Mouse (Mus musculus): ENCODE results near the gene Gng7. TPM values are rescaled to one million over a fixed set of nuclear protein-coding genes. Genes with fewer than 3 reads are reported as not detected.

Gene Gng7
- polyA plus RNA-seq, 1 experiment from 2014 or later = 2.1 TPM

DNA sequence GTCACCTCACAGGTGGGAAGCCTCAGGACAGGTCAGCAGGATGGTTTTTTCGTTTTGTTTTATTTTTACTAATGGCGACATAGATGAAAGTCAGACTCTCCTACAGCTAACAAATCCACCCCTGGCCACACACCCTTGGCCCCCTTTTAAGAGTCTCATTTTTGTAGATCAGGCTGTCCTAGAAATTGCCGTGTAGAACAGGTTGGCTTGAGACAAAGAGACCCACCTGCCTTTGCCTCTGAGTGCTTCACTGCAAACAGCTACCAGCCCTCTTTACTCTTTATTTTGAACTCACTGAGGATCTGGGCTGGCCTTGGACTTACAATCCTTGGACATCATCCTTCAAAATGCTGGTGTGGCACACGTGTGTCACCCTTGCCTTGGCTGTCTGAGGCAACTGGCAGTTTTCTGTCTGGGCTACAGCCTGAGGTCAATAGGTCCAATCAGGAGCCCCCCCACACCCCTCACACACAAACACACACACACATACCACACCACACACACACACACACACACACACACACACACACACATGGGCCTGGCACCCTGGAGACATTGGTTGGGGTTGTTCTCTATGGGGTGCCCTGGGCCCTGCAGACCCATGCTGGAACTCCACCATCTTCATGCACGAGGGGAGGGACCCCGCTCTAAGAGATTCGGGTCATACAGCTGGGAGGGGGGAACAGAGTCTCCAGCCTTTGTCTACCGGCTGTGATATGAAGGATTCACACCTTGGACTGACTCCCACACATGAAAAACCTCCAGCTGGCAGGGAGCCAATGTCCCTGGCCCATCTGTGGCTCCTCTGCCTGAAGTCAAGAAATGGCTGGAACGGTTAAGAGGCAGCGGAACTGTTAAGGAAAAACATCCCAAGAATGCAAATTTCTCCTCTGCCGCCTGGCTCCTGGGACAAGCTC lies 42.4 kb downstream of the Gng7 start:
- H3K4me3 ChIP-seq (ENCODE audit: low read depth, low read length) = no peak overlapping the region
- DNase-seq (ENCODE audit: low spot score) = no peak
- no peaks in the 10 kb centered on the region for H3K27me3 ChIP-seq (replicated peaks; ENCODE audit: control insufficient read depth, insufficient read depth, low read length)
- ATAC-seq (replicated peaks; ENCODE audit: low FRiP score) = no peak
- no peaks in the 10 kb centered on the region for H3K9me3 ChIP-seq (ENCODE audit: control insufficient read depth, low read length)
- H3K9ac ChIP-seq (ENCODE audit: low read depth, low read length) = no peak overlapping the region
- no peak overlapping the region for H3K27ac ChIP-seq (ENCODE audit: low read depth, low read length)
- no peaks in the 10 kb centered on the region for H3K36me3 ChIP-seq (ENCODE audit: control insufficient read depth, insufficient read depth, low read length)
- no peaks in the 10 kb centered on the region; the same call in 1 of the 2 replicates for H3K4me1 ChIP-seq (replicated peaks; ENCODE audit: control insufficient read depth, insufficient read depth, low read length)
- no peak overlapping the region for H3K4me2 ChIP-seq
- WGBS = 61% methylated on average over 11 of the region's 11 CpGs

DNA sequence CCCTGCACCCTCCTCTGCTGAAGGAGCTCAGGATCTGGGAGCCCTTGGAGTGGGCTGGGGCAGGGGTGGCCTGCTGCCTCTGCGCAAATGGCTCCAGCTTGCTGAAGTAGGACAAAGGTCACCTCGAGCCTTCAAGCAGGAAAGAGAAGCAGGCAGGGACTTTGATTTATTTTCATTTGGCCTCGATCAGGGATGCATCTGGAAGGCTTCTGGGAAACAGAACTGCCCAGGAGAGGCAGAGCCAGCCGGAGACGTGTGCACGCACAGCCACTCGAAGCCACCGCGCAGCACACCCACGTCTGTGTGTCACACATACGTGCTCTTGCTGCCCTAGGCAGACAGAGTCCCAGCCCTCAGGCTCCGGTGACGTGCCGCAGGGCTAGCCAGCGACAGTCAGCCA lies 43.2 kb downstream of the Gng7 start:
- H3K36me3 ChIP-seq (ENCODE audit: control insufficient read depth, insufficient read depth, low read length) = no peaks in the 10 kb centered on the region
- H3K27ac ChIP-seq (ENCODE audit: low read depth, low read length) = no peak overlapping the region
- peaks cover 3% of the 10 kb centered on the region; the same call in 1 of the 2 replicates for H3K4me1 ChIP-seq (replicated peaks; ENCODE audit: control insufficient read depth, insufficient read depth, low read length)
- H3K4me2 ChIP-seq = no peak overlapping the region
- H3K9me3 ChIP-seq (ENCODE audit: control insufficient read depth, low read length) = no peaks in the 10 kb centered on the region
- no peaks in the 10 kb centered on the region for H3K27me3 ChIP-seq (replicated peaks; ENCODE audit: control insufficient read depth, insufficient read depth, low read length)
- H3K9ac ChIP-seq (ENCODE audit: low read depth, low read length) = no peak overlapping the region
- DNase-seq (ENCODE audit: low spot score) = no peak
- no peak for ATAC-seq (replicated peaks; ENCODE audit: low FRiP score)
- WGBS = 75% methylated on average over 15 of the region's 15 CpGs
- no peak overlapping the region for H3K4me3 ChIP-seq (ENCODE audit: low read depth, low read length)

DNA sequence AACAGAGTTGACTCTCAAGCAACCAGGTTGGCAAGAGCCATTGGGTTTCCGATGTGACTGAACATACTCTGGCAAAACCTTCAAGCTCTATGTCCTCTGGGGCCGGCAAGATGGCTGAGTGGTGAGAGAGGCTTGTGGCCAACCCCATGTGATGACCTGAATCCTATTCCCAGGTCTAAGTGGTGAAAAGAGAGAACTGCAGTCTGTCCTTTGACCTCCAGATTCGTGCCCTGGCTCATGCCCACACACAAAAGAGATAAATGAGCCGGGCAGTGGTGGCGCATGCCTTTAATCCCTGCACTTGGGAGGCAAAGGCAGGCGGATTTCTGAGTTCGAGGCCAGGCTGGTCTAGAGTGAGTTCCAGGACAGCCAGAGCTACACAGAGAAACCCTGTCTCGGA lies 44.6 kb downstream of the Gng7 start:
- ATAC-seq (replicated peaks; ENCODE audit: low FRiP score) (no peak), DNase-seq (ENCODE audit: low spot score) (no peak)
- Histone ChIP-seq H3K9ac (ENCODE audit: low read depth, low read length) (no peak overlapping the region), H3K36me3 (ENCODE audit: control insufficient read depth, insufficient read depth, low read length) (no peaks in the 10 kb centered on the region), H3K27ac (ENCODE audit: low read depth, low read length) (no peak overlapping the region), H3K4me2 (no peak overlapping the region), H3K4me3 (ENCODE audit: low read depth, low read length) (no peak overlapping the region), H3K9me3 (ENCODE audit: control insufficient read depth, low read length) (no peaks in the 10 kb centered on the region), H3K27me3 (replicated peaks; ENCODE audit: control insufficient read depth, insufficient read depth, low read length) (no peaks in the 10 kb centered on the region), H3K4me1 (replicated peaks; ENCODE audit: control insufficient read depth, insufficient read depth, low read length) (peaks cover 5% of the 10 kb centered on the region; the same call in 1 of the 2 replicates)
- WGBS = 77% methylated on average over 8 of the region's 8 CpGs

DNA sequence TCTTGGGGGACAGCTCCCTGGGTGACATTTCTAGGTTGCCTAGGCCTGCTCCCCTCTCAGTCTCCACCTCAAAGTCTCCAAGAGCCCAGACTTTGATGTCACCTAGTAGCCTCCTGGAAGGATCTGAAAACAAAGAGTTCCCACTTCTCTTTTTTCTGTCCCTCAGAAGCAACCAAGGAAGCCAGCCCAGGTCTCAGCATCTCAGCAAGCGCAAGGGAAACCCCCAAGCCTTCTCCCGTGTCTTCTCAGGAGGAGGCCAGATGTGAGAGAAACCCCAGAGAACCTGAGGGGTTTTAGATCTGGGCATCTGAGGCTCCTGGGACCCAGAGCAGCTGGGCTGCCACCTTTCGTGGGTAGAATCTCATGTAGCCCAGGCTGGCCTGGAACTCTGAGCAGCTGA lies 45.4 kb downstream of the Gng7 start:
- H3K4me1 ChIP-seq (replicated peaks; ENCODE audit: control insufficient read depth, insufficient read depth, low read length) = peaks cover 6% of the 10 kb centered on the region; the same call in 1 of the 2 replicates
- ATAC-seq (replicated peaks; ENCODE audit: low FRiP score) (no peak), DNase-seq (ENCODE audit: low spot score) (no peak)
- H3K9ac ChIP-seq (ENCODE audit: low read depth, low read length) = no peak overlapping the region
- H3K27ac ChIP-seq (ENCODE audit: low read depth, low read length) = no peak overlapping the region
- no peaks in the 10 kb centered on the region for H3K36me3 ChIP-seq (ENCODE audit: control insufficient read depth, insufficient read depth, low read length)
- H3K9me3 ChIP-seq (ENCODE audit: control insufficient read depth, low read length) = no peaks in the 10 kb centered on the region
- WGBS = 69% methylated on average over 3 of the region's 3 CpGs
- no peaks in the 10 kb centered on the region for H3K27me3 ChIP-seq (replicated peaks; ENCODE audit: control insufficient read depth, insufficient read depth, low read length)
- no peak overlapping the region for H3K4me3 ChIP-seq (ENCODE audit: low read depth, low read length)
- no peak overlapping the region for H3K4me2 ChIP-seq

DNA sequence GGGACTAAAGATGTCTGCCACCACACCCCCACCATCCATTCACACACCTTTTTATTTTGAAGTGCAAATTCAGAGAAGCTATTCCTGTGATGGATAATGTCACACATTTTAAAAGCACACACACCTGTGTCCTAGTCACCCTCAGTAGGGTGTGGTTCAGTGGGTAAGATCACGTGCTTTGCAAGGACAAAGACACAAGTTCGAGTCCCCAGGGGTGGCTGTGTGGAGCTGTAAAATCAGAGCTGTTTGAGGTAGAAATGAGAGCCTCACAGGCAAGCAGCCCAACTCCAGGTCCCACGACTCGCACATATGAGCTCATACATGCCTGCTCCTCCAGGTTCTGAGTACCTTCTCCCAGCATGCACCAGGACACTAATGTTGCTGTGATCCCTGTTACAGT lies 46.6 kb downstream of the Gng7 start:
- no peak overlapping the region for H3K9ac ChIP-seq (ENCODE audit: low read depth, low read length)
- DNase-seq (ENCODE audit: low spot score) (no peak), ATAC-seq (replicated peaks; ENCODE audit: low FRiP score) (no peak)
- no peaks in the 10 kb centered on the region for H3K27me3 ChIP-seq (replicated peaks; ENCODE audit: control insufficient read depth, insufficient read depth, low read length)
- WGBS = 81% methylated on average over 4 of the region's 4 CpGs
- H3K36me3 ChIP-seq (ENCODE audit: control insufficient read depth, insufficient read depth, low read length) = no peaks in the 10 kb centered on the region
- H3K4me3 ChIP-seq (ENCODE audit: low read depth, low read length) = no peak overlapping the region
- H3K4me1 ChIP-seq (replicated peaks; ENCODE audit: control insufficient read depth, insufficient read depth, low read length) = peaks cover 15% of the 10 kb centered on the region
- H3K4me2 ChIP-seq = no peak overlapping the region
- H3K9me3 ChIP-seq (ENCODE audit: control insufficient read depth, low read length) = no peaks in the 10 kb centered on the region
- no peak overlapping the region for H3K27ac ChIP-seq (ENCODE audit: low read depth, low read length)

DNA sequence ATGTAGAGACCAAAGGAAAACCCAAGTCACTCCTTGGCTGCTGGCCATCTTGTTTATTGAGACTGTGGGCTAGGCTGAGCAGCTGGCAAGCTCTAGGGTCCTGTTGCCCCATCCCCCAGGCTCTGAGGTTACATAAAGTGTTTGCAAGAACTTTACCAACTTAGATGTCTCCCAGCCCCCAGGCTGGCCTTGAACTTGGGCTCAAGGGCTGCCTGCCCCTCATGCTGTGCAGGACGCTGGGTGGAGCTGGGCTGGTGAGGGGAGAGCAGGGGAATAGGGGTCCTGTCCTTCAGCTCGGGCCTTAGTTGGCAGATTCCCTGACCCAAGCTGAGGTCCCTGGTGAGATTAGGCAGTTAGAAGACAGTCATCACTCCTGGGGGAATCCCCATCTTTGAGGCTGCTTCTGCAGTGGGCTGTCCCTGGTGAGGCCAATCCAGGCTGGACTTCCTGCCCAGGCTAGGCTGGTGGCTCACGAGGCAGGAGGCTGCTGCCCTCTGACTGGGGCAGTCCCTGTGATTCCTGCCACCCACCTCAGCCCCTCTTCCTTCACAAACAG lies 47.6 kb downstream of the Gng7 start:
- H3K9ac ChIP-seq (ENCODE audit: low read depth, low read length) = no peak overlapping the region; the same call in 1 of the 2 replicates
- 39% methylated on average over 3 of the region's 3 CpGs for whole genome bisulfite sequencing
- H3K4me2 ChIP-seq = no peak overlapping the region
- H3K4me1 ChIP-seq (replicated peaks; ENCODE audit: control insufficient read depth, insufficient read depth, low read length) = peaks cover 23% of the 10 kb centered on the region
- no peaks in the 10 kb centered on the region for H3K9me3 ChIP-seq (ENCODE audit: control insufficient read depth, low read length)
- no peaks in the 10 kb centered on the region for H3K27me3 ChIP-seq (replicated peaks; ENCODE audit: control insufficient read depth, insufficient read depth, low read length)
- H3K36me3 ChIP-seq (ENCODE audit: control insufficient read depth, insufficient read depth, low read length) = no peaks in the 10 kb centered on the region
- H3K27ac ChIP-seq (ENCODE audit: low read depth, low read length) = no peak overlapping the region
- ATAC-seq (replicated peaks; ENCODE audit: low FRiP score) = no peak
- H3K4me3 ChIP-seq (ENCODE audit: low read depth, low read length) = no peak overlapping the region
- no peak for DNase-seq (ENCODE audit: low spot score)

DNA sequence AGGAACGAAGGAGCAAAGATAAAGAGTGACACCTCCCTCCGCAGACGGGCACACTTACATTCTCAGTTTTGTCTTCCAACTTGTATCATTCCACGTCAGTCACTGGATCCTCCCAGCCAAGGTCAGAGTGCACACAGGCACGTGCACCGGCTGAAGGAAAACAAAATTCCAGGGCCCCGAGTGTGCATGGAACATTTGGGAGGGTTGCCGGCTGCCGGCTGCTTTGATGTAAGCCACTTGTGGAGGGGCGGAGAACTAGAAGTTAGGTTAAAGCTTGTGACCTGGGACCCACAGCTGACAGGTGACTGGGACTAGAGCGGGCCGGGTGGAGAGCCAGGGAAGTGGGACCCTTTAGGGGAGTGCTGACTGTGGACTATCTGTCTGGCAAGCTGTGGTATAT lies 48.4 kb downstream of the Gng7 start:
- H3K4me2 ChIP-seq = no peak overlapping the region
- no peak overlapping the region for H3K9ac ChIP-seq (ENCODE audit: low read depth, low read length)
- no peaks in the 10 kb centered on the region for H3K27me3 ChIP-seq (replicated peaks; ENCODE audit: control insufficient read depth, insufficient read depth, low read length)
- H3K27ac ChIP-seq (ENCODE audit: low read depth, low read length) = no peak overlapping the region
- DNase-seq (ENCODE audit: low spot score) (no peak), ATAC-seq (replicated peaks; ENCODE audit: low FRiP score) (no peak)
- no peaks in the 10 kb centered on the region for H3K9me3 ChIP-seq (ENCODE audit: control insufficient read depth, low read length)
- peaks cover 32% of the 10 kb centered on the region for H3K4me1 ChIP-seq (replicated peaks; ENCODE audit: control insufficient read depth, insufficient read depth, low read length)
- H3K36me3 ChIP-seq (ENCODE audit: control insufficient read depth, insufficient read depth, low read length) = no peaks in the 10 kb centered on the region
- 56% methylated on average over 12 of the region's 12 CpGs for WGBS
- no peak overlapping the region for H3K4me3 ChIP-seq (ENCODE audit: low read depth, low read length)

DNA sequence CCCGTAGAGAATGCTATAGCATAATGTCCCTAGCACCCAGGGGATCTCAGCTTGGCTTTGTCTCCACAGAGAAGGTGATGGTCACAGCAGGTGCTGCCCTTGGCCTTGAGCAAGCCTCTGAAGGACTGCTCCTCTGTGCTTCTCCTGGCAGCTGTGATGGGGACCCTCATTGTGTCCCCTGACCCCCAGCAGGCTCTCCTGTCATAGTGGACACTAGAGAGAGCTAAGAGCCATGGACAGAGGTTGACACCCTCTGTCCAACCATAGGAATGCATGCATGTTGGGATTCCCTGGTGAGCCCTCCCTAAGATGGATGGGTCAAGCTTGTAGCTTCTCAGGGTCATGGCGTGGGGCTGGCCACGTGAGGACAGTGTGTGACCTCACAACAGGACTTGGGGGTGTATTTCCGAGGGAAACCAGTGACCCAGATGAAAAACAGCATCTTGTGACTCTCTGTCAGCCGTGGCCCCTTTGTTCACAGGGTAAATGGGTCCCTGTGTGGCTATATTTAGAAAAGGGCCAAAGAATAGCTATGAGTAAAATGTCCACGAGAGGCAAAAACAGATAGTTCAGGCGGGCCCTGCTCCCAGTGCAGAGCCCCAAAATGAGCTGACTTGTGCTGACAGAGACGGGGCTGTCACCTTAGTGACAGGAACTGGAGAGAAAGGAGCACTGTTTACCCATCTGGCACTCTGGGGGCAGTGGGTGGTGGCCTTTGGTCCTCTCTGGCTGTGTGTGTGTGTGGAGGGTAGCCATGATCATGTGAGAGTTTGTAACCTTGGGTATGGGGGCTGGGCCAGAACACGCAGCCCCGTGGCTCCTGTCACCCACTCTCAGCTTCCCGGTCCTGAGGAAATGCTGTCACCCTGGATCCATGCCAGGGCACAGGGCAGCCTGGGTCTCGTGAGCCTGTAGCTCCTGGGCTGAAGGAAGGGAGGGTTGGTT lies 51.4 kb downstream of the Gng7 start:
- no peak for ATAC-seq (replicated peaks; ENCODE audit: low FRiP score)
- WGBS = 55% methylated on average over 12 of the region's 12 CpGs
- Histone ChIP-seq H3K27ac (ENCODE audit: low read depth, low read length) (peak overlapping the region; percentile 68), H3K4me2 (no peak overlapping the region; the same call in 1 of the 2 replicates), H3K36me3 (ENCODE audit: control insufficient read depth, insufficient read depth, low read length) (no peaks in the 10 kb centered on the region), H3K4me1 (replicated peaks; ENCODE audit: control insufficient read depth, insufficient read depth, low read length) (peaks cover 34% of the 10 kb centered on the region), H3K27me3 (replicated peaks; ENCODE audit: control insufficient read depth, insufficient read depth, low read length) (no peaks in the 10 kb centered on the region), H3K9me3 (ENCODE audit: control insufficient read depth, low read length) (no peaks in the 10 kb centered on the region), H3K4me3 (ENCODE audit: low read depth, low read length) (no peak overlapping the region), H3K9ac (ENCODE audit: low read depth, low read length) (no peak overlapping the region)
- DNase-seq (ENCODE audit: low spot score) = no peak

Measured in liver, embryonic 11.5 days (tissue).